36 mouse cellular contexts compared by ENCODE assay signal in the genomic region with DNA sequence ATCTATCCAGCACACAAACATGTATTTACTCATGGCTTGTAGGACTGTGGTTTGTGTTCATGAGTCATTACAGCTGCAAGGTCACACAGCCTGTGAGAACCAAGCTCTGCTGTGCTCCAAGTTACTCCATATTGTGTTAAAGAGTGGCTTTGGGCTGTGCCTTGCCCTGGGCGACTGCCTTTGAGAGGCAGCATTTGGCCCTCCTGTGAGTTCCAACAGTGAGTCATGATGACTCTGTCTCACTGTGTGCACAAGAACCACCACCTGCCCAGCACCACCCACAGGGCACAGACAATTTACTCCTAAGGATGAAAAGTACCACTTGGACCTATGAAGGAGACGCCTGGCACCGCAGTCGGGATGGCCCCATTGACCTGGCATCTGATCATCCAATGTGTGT. TPM values are rescaled to one million over a fixed set of nuclear protein-coding genes. Genes with fewer than 3 reads are reported as not detected.
A peak's percentile ranks its signal among the peaks of the same experiment; 100 is the strongest.
DNase-seq lines count a peak whose midpoint lies in the region; ATAC-seq and TF ChIP-seq lines count a peak whose summit lies in the region.
"Had no signal": no experiment of that assay in that cellular context is flagged by ENCODE, and none has a peak within 500 bp of the region (broad histone marks: within the 10 kb centered on the region; RNA-seq: fewer than 3 reads in every experiment).

No protein-coding gene starts in this region.

- no peaks in the 10 kb centered on the region for H3K27me3 ChIP-seq in stomach, postnatal 0 days (ENCODE audit: control insufficient read depth, insufficient read depth, low read length)
- H3K27me3 ChIP-seq in neural tube, embryonic 15.5 days (replicated peaks), result no peaks in the 10 kb centered on the region
- H3K27me3 ChIP-seq: heart, embryonic 12.5 days; hindbrain, embryonic 13.5 days; limb, embryonic 12.5 days; liver, embryonic 15.5 days; lung, embryonic 15.5 days; neural tube, embryonic 13.5 days had no signal

- H3K9ac ChIP-seq in stomach, postnatal 0 days (ENCODE audit: low read length), result no peak overlapping the region
- H3K9ac ChIP-seq in neural tube, embryonic 15.5 days (replicated peaks), result no peak overlapping the region
- H3K9ac ChIP-seq: heart, embryonic 12.5 days; hindbrain, embryonic 13.5 days; limb, embryonic 12.5 days; liver, embryonic 15.5 days; lung, embryonic 15.5 days; neural tube, embryonic 13.5 days had no signal

- ATAC-seq in stomach, postnatal 0 days (ENCODE audit: low FRiP score, low TSS enrichment), result peak; percentile 43; the same call in 1 of the 2 replicates
- ATAC-seq in neural tube, embryonic 15.5 days (ENCODE audit: low FRiP score), result no peak
- ATAC-seq: forebrain, embryonic 14.5 days; intestine, postnatal 0 days; midbrain, embryonic 16.5 days had no signal

- no peaks in the 10 kb centered on the region for H3K9me3 ChIP-seq in stomach, postnatal 0 days (ENCODE audit: control insufficient read depth, low read length)
- no peaks in the 10 kb centered on the region for H3K9me3 ChIP-seq in neural tube, embryonic 15.5 days (replicated peaks)
- H3K9me3 ChIP-seq: heart, embryonic 12.5 days; hindbrain, embryonic 13.5 days; limb, embryonic 12.5 days; liver, embryonic 15.5 days; lung, embryonic 15.5 days; midbrain, embryonic 10.5 days; neural tube, embryonic 13.5 days had no signal

- no peak for TF ChIP-seq CTCF in stomach, postnatal 0 days (IDR thresholded peaks at IDR 0.05; ENCODE audit: low read depth)

- peak; percentile 47 to 73 for DNase-seq in adrenal gland, adult (ENCODE audit: inconsistent age in 2 of 2, low spot score in 1 of 2)
- DNase-seq in adrenal gland, postnatal 4 days (ENCODE audit: low spot score in 2 of 2), result no peak
- peak; percentile 20 for DNase-seq in 416B (ENCODE audit: low read depth)
- peak; percentile 38 to 41 for DNase-seq in adrenal gland, postnatal 36 days
- no peak for DNase-seq in stomach, postnatal 0 days (ENCODE audit: low spot score)
- no peak for DNase-seq in thymus, postnatal 4 days
- DNase-seq: cerebellum, adult 11 months; cerebellum, adult 9-10 months; cerebellum, postnatal 36 days; gastrocnemius, postnatal 36 days; heart, adult 18-20 months; heart, postnatal 4 days; kidney, postnatal 25 days had no signal

- no peak for TF ChIP-seq EP300 in stomach, postnatal 0 days (optimal IDR thresholded peaks at IDR 0.05)

- H3K4me1 ChIP-seq in stomach, postnatal 0 days (replicated peaks; ENCODE audit: control insufficient read depth, insufficient read depth), result no peaks in the 10 kb centered on the region
- H3K4me1 ChIP-seq in neural tube, embryonic 15.5 days, result no peaks in the 10 kb centered on the region
- H3K4me1 ChIP-seq: hindbrain, embryonic 13.5 days; liver, embryonic 15.5 days; lung, embryonic 15.5 days; neural tube, embryonic 13.5 days had no signal

- H3K4me3 ChIP-seq in stomach, postnatal 0 days (ENCODE audit: low read depth, low read length), result no peak overlapping the region
- no peak overlapping the region for H3K4me3 ChIP-seq in neural tube, embryonic 15.5 days (replicated peaks)
- H3K4me3 ChIP-seq: heart, embryonic 12.5 days; hindbrain, embryonic 13.5 days; left cerebral cortex, adult 2 months; limb, embryonic 12.5 days; liver, embryonic 15.5 days; lung, embryonic 15.5 days; midbrain, embryonic 10.5 days; neural tube, embryonic 13.5 days had no signal

- H3K36me3 ChIP-seq in stomach, postnatal 0 days (ENCODE audit: control insufficient read depth, insufficient read depth, low read length), result no peaks in the 10 kb centered on the region
- H3K36me3 ChIP-seq in neural tube, embryonic 15.5 days, result no peaks in the 10 kb centered on the region
- H3K36me3 ChIP-seq: heart, embryonic 12.5 days; hindbrain, embryonic 13.5 days; limb, embryonic 12.5 days; liver, embryonic 15.5 days; lung, embryonic 15.5 days; midbrain, embryonic 10.5 days; neural tube, embryonic 13.5 days had no signal

- WGBS in stomach, postnatal 0 days, result 81% methylated on average over 4 of the region's 4 CpGs
- WGBS in neural tube, embryonic 15.5 days, result 94% methylated on average over 4 of the region's 4 CpGs

- H3K4me2 ChIP-seq in stomach, postnatal 0 days (replicated peaks; ENCODE audit: low read depth), result no peak overlapping the region
- H3K4me2 ChIP-seq in neural tube, embryonic 15.5 days, result no peak overlapping the region
- H3K4me2 ChIP-seq: heart, embryonic 12.5 days; hindbrain, embryonic 13.5 days; limb, embryonic 12.5 days; liver, embryonic 15.5 days; lung, embryonic 15.5 days; neural tube, embryonic 13.5 days had no signal

- no peak overlapping the region for H3K27ac ChIP-seq in stomach, postnatal 0 days (replicated peaks)
- H3K27ac ChIP-seq in neural tube, embryonic 15.5 days (replicated peaks), result no peak overlapping the region
- H3K27ac ChIP-seq: hindbrain, embryonic 13.5 days; left cerebral cortex, adult 2 months; limb, embryonic 12.5 days; liver, embryonic 15.5 days; lung, embryonic 15.5 days; midbrain, embryonic 10.5 days; neural tube, embryonic 13.5 days had no signal

RNA-seq across cellular contexts. Expression of gene Ms4a15, which starts 7.2 kb away (rescaled TPM):
- under 1 TPM in 1 of 2 experiments, not detected in 1; 0.51 TPM for total RNA-seq in adrenal gland, postnatal 4 days (2021)
- total RNA-seq in adrenal gland, postnatal 36 days (2021), result not detected
- 0.10 TPM in 1 of 2 replicates, not detected in the other for polyA plus RNA-seq in stomach, postnatal 0 days (2015; fragmentation: Nextera tagmentation; extraction: Ambion mirVana)
- polyA plus RNA-seq in neural tube, embryonic 15.5 days (2015; fragmentation: Nextera tagmentation; extraction: Ambion mirVana), result not detected in 2 replicates
- total RNA-seq: gastrocnemius, adult 18-20 months; gastrocnemius, postnatal 36 days; heart, adult 18-20 months; heart, postnatal 4 days; layer of hippocampus, adult 18-20 months; layer of hippocampus, postnatal 14 days; left cerebral cortex, adult 2 months; left cerebral cortex, postnatal 25 days; liver, adult 2 months; megakaryocyte progenitor cell, adult 5-6 weeks had no signal
- polyA plus RNA-seq: embryonic facial prominence, embryonic 11.5 days; forebrain, embryonic 14.5 days; heart, embryonic 12.5 days; heart, postnatal 0 days; hindbrain, embryonic 13.5 days; kidney, embryonic 14.5 days; limb, embryonic 12.5 days; liver, adult 2 months; liver, embryonic 15.5 days; midbrain, embryonic 10.5 days; midbrain, embryonic 16.5 days; neural tube, embryonic 13.5 days; stomach, embryonic 14.5 days; urinary bladder, adult 2 months had no signal

RNA-seq across cellular contexts. Expression of gene Ms4a10, which starts 11.4 kb away (rescaled TPM):
- 10 to 100 TPM; 15.6 to 15.9 TPM for total RNA-seq in adrenal gland, postnatal 4 days (2021)
- total RNA-seq in adrenal gland, postnatal 36 days (2021), result 10 to 100 TPM in 1 of 2 experiments, under 1 TPM in 1; 0.73 to 23.5 TPM
- polyA plus RNA-seq in stomach, postnatal 0 days (2015; fragmentation: Nextera tagmentation; extraction: Ambion mirVana), result 0.13 TPM in 1 of 2 replicates, not detected in the other
- polyA plus RNA-seq in neural tube, embryonic 15.5 days (2015; fragmentation: Nextera tagmentation; extraction: Ambion mirVana), result 1.0 TPM in 1 of 2 replicates, not detected in the other
- total RNA-seq: gastrocnemius, adult 18-20 months; gastrocnemius, postnatal 36 days; heart, adult 18-20 months; heart, postnatal 4 days; layer of hippocampus, adult 18-20 months; layer of hippocampus, postnatal 14 days; left cerebral cortex, adult 2 months; left cerebral cortex, postnatal 25 days; liver, adult 2 months; megakaryocyte progenitor cell, adult 5-6 weeks had no signal
- polyA plus RNA-seq: embryonic facial prominence, embryonic 11.5 days; forebrain, embryonic 14.5 days; heart, embryonic 12.5 days; hindbrain, embryonic 13.5 days; kidney, embryonic 14.5 days; limb, embryonic 12.5 days; liver, adult 2 months; liver, embryonic 15.5 days; lung, embryonic 15.5 days; midbrain, embryonic 10.5 days; midbrain, embryonic 16.5 days; neural tube, embryonic 13.5 days; stomach, embryonic 14.5 days had no signal

RNA-seq across cellular contexts. Expression of gene Ms4a18, which starts 31.9 kb away (rescaled TPM):
- not detected for total RNA-seq in adrenal gland, postnatal 4 days (2021)
- total RNA-seq in adrenal gland, postnatal 36 days (2021), result not detected
- not detected in 2 replicates for polyA plus RNA-seq in stomach, postnatal 0 days (2015; fragmentation: Nextera tagmentation; extraction: Ambion mirVana)
- 1.6 TPM in 1 of 2 replicates, not detected in the other for polyA plus RNA-seq in neural tube, embryonic 15.5 days (2015; fragmentation: Nextera tagmentation; extraction: Ambion mirVana)
- total RNA-seq: gastrocnemius, adult 18-20 months; gastrocnemius, postnatal 36 days; heart, adult 18-20 months; heart, postnatal 4 days; layer of hippocampus, adult 18-20 months; layer of hippocampus, postnatal 14 days; left cerebral cortex, adult 2 months; left cerebral cortex, postnatal 25 days; liver, adult 2 months; megakaryocyte progenitor cell, adult 5-6 weeks had no signal
- polyA plus RNA-seq: embryonic facial prominence, embryonic 11.5 days; forebrain, embryonic 14.5 days; heart, embryonic 12.5 days; heart, postnatal 0 days; hindbrain, embryonic 13.5 days; kidney, embryonic 14.5 days; limb, embryonic 12.5 days; liver, adult 2 months; lung, embryonic 15.5 days; midbrain, embryonic 10.5 days; midbrain, embryonic 16.5 days; neural tube, embryonic 13.5 days; stomach, embryonic 14.5 days; urinary bladder, adult 2 months had no signal

RNA-seq across cellular contexts. Expression of gene Ccdc86, which starts 36.8 kb away (rescaled TPM):
- 10 to 100 TPM; 15.4 to 18.5 TPM for total RNA-seq in adrenal gland, postnatal 4 days (2021)
- 10 to 100 TPM; 16.8 to 18.4 TPM for total RNA-seq in adrenal gland, postnatal 36 days (2021)
- 13.9 and 15.4 TPM in 2 replicates for polyA plus RNA-seq in stomach, postnatal 0 days (2015; fragmentation: Nextera tagmentation; extraction: Ambion mirVana)
- 12.7 and 16.9 TPM in 2 replicates for polyA plus RNA-seq in neural tube, embryonic 15.5 days (2015; fragmentation: Nextera tagmentation; extraction: Ambion mirVana)

RNA-seq across cellular contexts. Expression of gene Ptgdr2, which starts 48.9 kb away (rescaled TPM):
- under 1 TPM in 1 of 2 experiments, not detected in 1; 0.23 TPM for total RNA-seq in adrenal gland, postnatal 4 days (2021)
- not detected for total RNA-seq in adrenal gland, postnatal 36 days (2021)
- polyA plus RNA-seq in stomach, postnatal 0 days (2015; fragmentation: Nextera tagmentation; extraction: Ambion mirVana), result 0.06 and 0.07 TPM in 2 replicates
- 0.19 TPM in 1 of 2 replicates, not detected in the other for polyA plus RNA-seq in neural tube, embryonic 15.5 days (2015; fragmentation: Nextera tagmentation; extraction: Ambion mirVana)
- total RNA-seq: gastrocnemius, adult 18-20 months; gastrocnemius, postnatal 36 days; heart, adult 18-20 months; liver, adult 2 months had no signal
- polyA plus RNA-seq: embryonic facial prominence, embryonic 11.5 days; heart, embryonic 12.5 days; intestine, postnatal 0 days; kidney, embryonic 14.5 days; liver, adult 2 months; liver, embryonic 15.5 days; neural tube, embryonic 13.5 days; stomach, embryonic 14.5 days had no signal

Comparison
In these comparisons a context has a peak if more than half of its experiments do, and no peak if none do; other contexts are left out.
1. DNase-seq: peak in adrenal gland, adult (2 of 2), 416B (single experiment) and adrenal gland, postnatal 36 days (2 of 2); none in adrenal gland, postnatal 4 days (0 of 2), stomach, postnatal 0 days (single experiment) and thymus, postnatal 4 days (single experiment).